Mouse (Mus musculus) thymus, postnatal 25 days (tissue): Measurements from ENCODE around the gene Olfr153.
"Not testable (repeated sequence)": the region's sequence is repeated elsewhere in the genome, so short reads cannot be mapped to it uniquely, and the experiment has no call there.

Experiments used
- DNase-seq: peaks from one replicate; pipeline ENCODE4 v3.0.0; 2022

Gene Olfr153

DNA sequence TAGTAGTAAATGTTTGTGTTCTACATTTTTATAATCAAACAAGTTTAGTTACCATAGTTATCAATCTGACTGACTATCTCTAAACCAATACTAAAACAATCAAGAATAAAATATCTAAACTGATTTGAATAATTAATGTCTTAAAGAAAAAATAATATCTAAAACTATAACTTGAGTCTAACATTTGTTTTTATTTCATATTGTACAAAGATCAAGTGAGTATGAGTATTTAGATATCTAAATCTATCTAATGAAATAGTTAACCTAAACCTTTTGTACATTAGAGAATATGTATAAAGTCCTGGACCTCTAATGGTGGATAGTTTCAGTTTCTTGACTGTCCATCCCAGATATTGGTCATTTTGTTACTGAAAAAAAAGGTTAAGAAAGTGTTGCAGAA lies at the start of gene Olfr153:
Olfr153 (plus strand) TSS at position 301 of the 400 bp plus-strand sequence.
- DNase-seq, result no peak

DNA sequence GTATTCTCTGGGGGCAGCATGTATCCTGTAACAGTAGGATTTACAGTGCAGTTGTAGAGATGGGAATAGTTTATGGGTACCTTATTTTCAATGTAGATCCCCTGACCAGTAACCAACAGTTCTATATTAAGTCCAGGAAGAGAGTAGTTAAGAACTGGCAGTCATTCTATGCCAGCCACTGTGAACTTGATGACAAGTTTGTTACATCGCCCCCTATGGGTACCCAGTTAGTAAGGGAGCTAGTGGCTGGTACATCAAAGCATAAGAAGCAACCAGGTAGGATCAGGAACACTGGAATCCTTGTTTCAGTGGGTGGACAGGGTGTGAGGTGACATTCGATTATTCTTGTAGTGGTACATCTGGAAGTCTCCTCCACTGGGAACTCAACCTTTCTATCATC lies 49.3 kb upstream of the Olfr153 start:
- DNase-seq, result no peak

DNA sequence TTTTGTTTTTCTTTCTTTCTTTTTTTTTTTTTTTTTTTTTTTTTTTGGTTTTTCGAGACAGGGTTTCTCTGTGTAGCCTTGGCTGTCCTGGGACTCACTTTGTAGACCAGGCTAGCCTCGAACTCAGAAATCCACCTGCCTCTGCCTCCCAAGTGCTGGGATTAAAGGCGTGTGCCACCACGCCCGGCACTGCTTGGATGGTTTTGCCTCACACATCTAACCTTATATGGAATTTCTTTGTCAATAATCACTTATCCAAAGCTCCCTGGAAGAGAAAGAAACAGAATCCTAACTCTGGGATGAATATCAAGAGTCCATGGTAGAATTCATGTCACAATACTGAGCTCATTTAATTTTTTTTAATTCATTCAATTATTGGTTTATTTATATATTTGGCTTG lies 34.6 kb upstream of the Olfr153 start, which contains the start of gene Pramel7:
Pramel7 (minus strand) TSS at position 101 of the 400 bp plus-strand sequence.
- not testable (repeated sequence) for DNase-seq

DNA sequence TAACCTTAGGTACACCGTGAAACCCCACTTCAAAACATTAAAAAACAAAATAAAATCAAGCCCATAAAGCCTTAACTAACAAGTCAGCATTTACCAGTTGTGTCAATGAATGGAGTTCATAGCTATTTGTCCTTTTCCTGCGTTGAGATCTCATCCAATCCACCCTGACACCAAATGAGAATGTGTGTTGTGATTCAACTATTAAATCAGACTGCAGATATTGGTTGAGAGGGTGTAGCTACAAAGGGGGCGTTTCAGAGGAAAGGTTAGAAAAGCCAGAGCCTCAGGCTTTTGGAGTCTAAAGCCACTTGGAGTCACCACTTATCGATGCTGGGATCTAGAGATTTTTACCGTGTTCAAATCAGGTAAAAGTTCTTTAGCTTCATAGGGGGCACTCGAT lies 25.3 kb upstream of the Olfr153 start, which contains the start of gene Pramel6:
Pramel6 (plus strand) TSS at position 301 of the 400 bp plus-strand sequence.
- DNase-seq, result no peak

DNA sequence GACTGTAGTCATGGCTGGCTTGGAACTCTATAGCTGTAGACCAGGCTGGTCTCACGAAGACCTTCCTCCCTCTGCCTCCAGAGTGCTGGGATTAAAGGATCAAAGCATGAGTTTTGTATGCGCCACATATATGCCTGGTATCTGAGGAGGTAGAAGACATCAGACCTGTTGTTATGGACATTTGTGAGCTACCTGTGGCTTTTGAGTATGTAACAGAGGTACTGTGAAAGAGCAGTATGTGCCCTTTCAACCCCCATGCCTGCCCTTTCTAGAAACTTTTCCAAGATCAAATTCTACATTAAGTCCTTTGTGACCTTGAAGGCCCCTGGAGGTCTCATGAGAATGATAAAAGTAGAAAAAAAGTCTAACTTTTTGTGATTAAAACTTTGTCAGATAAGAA lies 16.6 kb upstream of the Olfr153 start:
- no peak for DNase-seq

DNA sequence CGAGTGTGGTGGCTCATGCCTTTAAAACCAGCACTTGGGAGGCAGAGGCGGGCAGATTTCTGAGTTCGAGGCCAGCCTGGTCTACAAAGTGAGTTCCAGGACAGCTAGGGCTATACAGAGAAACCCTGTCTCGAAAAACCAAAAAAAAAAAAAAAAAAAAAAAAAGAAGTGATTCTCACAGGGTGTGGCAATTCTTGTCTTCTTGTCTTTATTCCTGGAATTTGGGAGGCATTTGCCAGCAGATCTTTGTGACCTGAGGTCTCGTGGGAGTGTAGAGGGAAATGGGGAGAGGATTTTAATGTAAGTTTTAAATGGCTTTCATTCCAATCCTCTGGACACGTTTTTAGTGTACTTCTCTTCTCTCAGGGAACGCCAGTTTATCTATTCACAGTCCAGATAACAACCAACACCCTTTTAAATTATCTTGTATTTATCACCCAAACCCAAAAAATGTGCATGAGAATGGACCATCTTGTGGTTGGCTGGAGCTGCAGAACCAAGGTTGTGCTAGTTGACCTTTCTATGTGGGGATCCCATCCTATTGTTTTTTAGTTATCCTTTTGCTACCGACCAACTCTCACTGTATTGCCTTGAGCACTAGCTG lies 16.0 kb upstream of the Olfr153 start:
- no peak for DNase-seq

DNA sequence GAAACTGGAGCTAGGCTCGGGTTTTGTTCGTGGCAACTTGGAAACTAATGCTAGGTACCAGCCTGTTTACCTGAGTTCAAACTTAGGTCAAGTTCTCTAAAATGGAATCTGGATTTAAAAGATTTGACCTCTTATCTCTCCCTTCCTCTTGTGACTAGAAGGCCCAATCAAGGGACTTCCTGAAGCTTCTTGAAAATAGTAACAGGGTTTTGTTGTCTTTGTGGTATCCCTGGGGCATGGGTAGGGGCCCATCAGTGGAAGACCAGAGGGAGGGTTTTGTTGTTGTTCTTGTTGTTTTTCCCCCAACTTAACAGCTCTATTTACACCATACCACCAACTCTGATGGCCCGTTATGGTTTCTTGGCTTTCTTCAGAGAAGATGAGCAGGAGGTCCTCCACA lies 15.0 kb upstream of the Olfr153 start:
- DNase-seq, result no peak

DNA sequence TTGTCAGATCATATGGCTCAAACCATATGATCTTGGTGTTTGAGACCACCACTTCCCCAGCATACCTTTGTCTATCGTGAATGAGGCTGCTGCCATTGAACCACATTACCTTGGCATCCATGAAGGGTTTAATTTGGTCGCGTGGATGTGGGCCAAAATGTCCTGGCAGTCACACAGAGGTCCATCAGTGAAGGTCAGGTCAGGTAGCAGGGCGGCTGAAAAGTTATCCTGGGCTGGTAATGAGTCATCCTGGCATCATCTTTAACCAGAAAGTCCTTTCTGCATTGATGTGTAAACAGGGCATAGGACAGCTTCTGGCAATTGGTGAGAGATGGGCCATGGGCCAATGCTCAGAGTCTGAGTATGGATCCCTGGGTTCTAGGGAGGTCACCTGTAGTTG lies 10.9 kb upstream of the Olfr153 start:
- no peak for DNase-seq

DNA sequence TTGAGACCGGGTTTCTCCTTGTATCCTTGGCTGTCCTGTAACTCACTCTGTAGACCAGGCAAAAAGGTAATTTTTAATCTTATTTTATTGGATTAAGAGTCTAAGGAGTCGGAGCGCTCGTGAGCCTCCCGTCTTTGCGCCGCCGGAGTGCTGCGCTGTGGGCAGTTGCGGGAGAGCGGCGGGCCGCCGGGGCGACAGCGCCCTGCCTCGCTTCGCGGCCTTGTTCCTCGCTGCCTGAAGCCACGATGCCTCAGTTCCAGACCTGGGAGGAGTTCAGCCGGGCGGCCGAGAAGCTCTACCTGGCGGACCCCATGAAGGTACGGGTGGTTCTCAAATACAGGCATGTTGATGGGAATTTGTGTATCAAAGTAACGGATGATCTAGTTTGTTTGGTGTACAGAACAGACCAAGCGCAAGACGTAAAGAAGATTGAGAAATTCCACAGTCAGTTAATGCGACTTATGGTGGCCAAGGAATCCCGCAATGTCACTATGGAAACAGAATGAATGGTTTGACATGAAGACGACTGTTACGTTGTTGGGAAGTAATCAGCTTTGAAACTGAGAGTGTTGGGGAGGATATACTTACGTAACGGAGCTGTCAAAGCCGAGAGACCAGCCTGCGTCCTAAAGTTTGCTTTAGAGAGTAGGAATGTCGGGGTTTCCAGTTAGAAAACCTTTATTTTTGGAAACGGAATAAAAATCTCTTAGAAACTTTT lies 5.5 kb upstream of the Olfr153 start:
- DNase-seq, result not testable (repeated sequence)

DNA sequence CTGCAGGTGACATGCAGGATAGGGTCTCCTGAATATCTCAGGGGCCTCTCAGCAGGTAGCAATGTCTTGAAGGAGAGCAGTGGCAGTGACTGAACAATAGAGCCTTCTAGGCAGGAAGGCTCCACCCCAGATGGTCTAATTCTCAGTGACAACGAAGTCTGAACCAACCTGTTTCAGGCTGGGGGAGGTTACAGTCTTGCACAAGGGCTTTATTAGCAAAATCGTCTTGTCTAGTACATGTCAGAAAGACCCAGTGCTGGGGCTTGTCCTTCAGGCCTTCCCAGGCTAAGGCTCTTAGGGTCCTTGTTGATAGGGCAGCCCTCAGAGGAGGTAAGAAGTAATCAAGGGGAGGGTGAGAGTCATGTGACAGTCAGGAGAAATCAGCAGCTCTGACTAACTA lies 3.2 kb downstream of the Olfr153 start:
- no peak for DNase-seq

DNA sequence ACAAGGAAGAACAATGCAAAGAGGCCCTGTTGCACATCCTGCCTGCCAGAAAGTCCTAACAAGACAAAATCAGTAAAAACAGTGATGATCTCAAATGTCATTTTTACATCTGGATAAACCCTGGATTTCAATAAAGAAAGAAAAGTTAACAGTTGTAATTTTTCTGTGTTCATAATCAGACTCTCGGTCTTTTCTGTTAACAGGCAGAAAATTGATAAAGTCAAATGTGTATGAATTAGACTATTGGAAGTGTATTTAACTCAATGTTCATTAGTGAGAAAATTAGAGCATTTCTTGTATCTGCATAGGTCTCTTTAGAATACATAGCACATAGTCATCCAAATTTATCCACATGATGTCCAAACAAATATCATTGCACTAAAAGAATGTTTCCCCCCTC lies 13.8 kb downstream of the Olfr153 start, which contains the start of gene Olfr1128:
Olfr1128 (minus strand) TSS at position 101 of the 400 bp plus-strand sequence.
- no peak for DNase-seq

DNA sequence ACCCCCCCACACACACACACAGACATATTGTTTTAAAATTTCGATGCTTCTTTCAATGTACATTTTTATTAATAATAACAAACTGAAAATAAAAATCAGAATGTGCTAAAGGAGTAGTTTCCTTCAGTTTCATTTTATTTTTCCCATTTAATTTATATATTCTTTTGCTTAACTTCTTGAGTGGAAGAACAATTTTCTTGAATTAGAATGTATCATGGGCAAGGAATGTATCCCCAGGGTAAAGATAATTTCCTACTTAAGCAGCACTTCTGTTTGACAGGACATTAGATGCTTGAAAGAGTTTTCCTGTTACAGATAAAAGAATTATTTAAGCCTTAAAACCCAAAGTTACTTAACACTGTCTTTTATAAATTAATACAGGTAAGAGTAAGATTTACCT lies 42.0 kb downstream of the Olfr153 start, which contains the start of gene Olfr1129:
Olfr1129 (plus strand) TSS at position 301 of the 400 bp plus-strand sequence.
- DNase-seq, result not testable (repeated sequence)
